Mouse (Mus musculus): ENCODE results near the gene Olfr1188.
"Not testable (repeated sequence)": the region's sequence is repeated elsewhere in the genome, so short reads cannot be mapped to it uniquely, and the experiment has no call there.

GRCm38 (mm10) chr2:88572696-88573095 lies 16.0 kb downstream of the Olfr1188 start:
- TF ChIP-seq GATA1 (IDR thresholded peaks at IDR 0.05; ENCODE audit: borderline replicate concordance, low read length); FLI1 (IDR thresholded peaks at IDR 0.05; ENCODE audit: low read length): not testable (repeated sequence)
